Mouse (Mus musculus) liver, embryonic 14.5 days (tissue): ENCODE measurements around the gene Pkp1. TPM values are rescaled to one million over a fixed set of nuclear protein-coding genes. Genes with fewer than 3 reads are reported as not detected.
A peak's percentile ranks its signal among the peaks of the same experiment; 100 is the strongest.

Source experiments
- ATAC-seq: fragments of 200-750 bp; cut with Nextera tagmentation; 2 replicates; pipeline ENCODE4 v1.8.0; 2017; ENCODE audit warnings: moderate number of reproducible peaks, mild to moderate bottlenecking, moderate library complexity; ENCODE audit not compliant: insufficient read depth
- DNase-seq, 3 experiments: peaks; one replicate each; pipeline ENCODE4 v3.0.0-alpha.2; 2012 to 2013; ENCODE audit warnings: low read depth in 3 of 3, low spot score in 3 of 3
- H3K27ac ChIP-seq: fragments of 300-500 bp; sonication (generic); 2 replicates; pipeline ENCODE4 v1.5.1; 2014; ENCODE audit warnings: moderate library complexity, mild to moderate bottlenecking, control low read depth, inconsistent platforms
- H3K27me3 ChIP-seq: fragments of 300-500 bp; sonication (generic); 2 replicates; pipeline ENCODE4 v1.6.1; 2014; ENCODE audit warnings: mild to moderate bottlenecking, low read length, moderate library complexity; ENCODE audit not compliant: control insufficient read depth, insufficient read depth
- H3K36me3 ChIP-seq: fragments of 300-500 bp; sonication (generic); replicated peaks from 2 replicates; pipeline ENCODE4 v1.6.1; 2014; ENCODE audit warnings: low read depth; ENCODE audit not compliant: control insufficient read depth, insufficient read depth
- H3K4me1 ChIP-seq, 2 experiments: fragments of 200-500 bp in 1 of 2; fragments of 300-500 bp in 1 of 2; sonication (generic) in 1 of 2; replicated peaks; 2 replicates each; pipeline ENCODE4 v1.6.1; 2012 to 2014; ENCODE audit warnings: antibody characterized with exemption in 1 of 2, inconsistent platforms in 1 of 2, low read length in 1 of 2; ENCODE audit not compliant: control insufficient read depth in 2 of 2, insufficient read depth in 2 of 2
- H3K4me2 ChIP-seq: fragments of 300-500 bp; sonication (generic); 2 replicates; pipeline ENCODE4 v1.6.1; 2014; ENCODE audit warnings: low read depth, mild to moderate bottlenecking, control low read depth, moderate library complexity
- H3K4me3 ChIP-seq, 2 experiments: fragments of 200-500 bp in 1 of 2; fragments of 300-500 bp in 1 of 2; sonication (generic) in 1 of 2; 2 replicates each; pipeline ENCODE4 v1.5.1; 2012 to 2014; ENCODE audit warnings: low read depth in 2 of 2, low read length in 2 of 2, mild to moderate bottlenecking in 2 of 2, control low read depth in 1 of 2, inconsistent platforms in 1 of 2, moderate library complexity in 1 of 2; ENCODE audit not compliant: insufficient read depth in 1 of 2
- H3K9ac ChIP-seq: fragments of 300-500 bp; sonication (generic); replicated peaks from 2 replicates; pipeline ENCODE4 v1.6.1; 2014; ENCODE audit warnings: mild to moderate bottlenecking, control low read depth, moderate library complexity
- H3K9me3 ChIP-seq: fragments of 300-500 bp; sonication (generic); 2 replicates; pipeline ENCODE4 v1.6.1; 2016; ENCODE audit warnings: low read length, mixed read lengths; ENCODE audit not compliant: control insufficient read depth
- CTCF ChIP-seq: IDR thresholded peaks from 2 replicates; pipeline ENCODE4 v1.5.1; 2016; ENCODE audit warnings: antibody characterized with exemption, low read depth, control low read depth
- EP300 ChIP-seq: IDR thresholded peaks from 2 replicates; pipeline ENCODE4 v1.6.1; 2016; ENCODE audit warnings: antibody characterized with exemption, low read depth
- WGBS: fragments of 180-500 bp; shearing (Covaris S2); extraction: QIAGEN DNeasy Blood & Tissue Kit; methylation state at CpG from one replicate; pipeline ENCODE4 v1.1.7; 2014; ENCODE audit not compliant: insufficient replicate concordance; 5-methylcytosine and 5-hydroxymethylcytosine counted together
- polyA plus RNA-seq, 2 experiments: library from polyadenylated mRNA; depleted of rRNA in 1 of 2; stranded (reverse) in 1 of 2; unstranded in 1 of 2; fragments of >200 nt; fragmentation: Nextera tagmentation in 1 of 2; extraction: Ambion mirVana in 1 of 2; gene quantifications; 2 replicates each; pipeline versions ENCODE4 v1.2.1 to v1.2.3; 2012 to 2014

The Pkp1 gene
- 0.01 and 0.02 TPM in 2 replicates for polyA plus RNA-seq (2012; rRNA removed)
- polyA plus RNA-seq (2014; fragmentation: Nextera tagmentation; extraction: Ambion mirVana): not detected in 2 replicates

DNA sequence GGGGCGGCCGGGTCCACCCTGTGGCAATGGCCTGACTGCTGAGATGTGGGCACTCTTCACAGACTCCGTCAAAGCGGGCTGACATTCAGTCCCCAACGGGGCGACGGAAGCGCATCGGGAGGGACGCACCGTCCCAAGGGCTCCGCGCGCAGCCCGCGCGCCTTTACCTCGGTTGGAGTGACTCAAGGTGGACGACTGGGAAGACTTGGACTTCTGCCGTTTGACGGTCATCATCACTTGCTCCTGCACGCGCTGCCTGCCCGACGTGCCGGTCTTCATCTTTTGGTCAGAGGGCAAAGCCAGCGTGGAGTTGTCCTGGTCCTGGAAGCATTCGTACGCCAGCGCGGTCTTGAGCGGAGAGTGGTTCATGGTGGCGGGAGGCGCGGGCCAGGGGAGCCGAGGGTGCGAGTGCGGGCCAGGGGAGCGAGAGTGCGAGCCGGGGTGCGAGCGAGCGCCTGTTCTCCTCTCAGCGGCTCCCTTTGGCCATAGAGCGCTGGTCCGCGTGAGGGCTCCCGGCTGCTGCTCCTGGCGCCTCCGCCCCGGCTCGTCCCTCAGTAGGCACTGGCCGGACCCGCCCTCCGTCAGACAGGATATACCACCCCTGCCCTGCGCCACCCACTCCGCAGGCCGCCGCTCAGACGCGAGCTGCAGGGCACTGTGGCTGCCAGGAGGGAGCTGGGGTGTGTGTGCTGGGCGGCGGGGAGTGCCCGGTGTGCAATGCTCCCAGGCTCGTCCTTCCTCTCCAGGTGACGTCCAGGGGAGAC is at the start of gene Pkp1:
Pkp1 (minus strand) TSS at position 564 of the 764 bp plus-strand sequence.
- Histone ChIP-seq H3K27ac (no peak within 1 kb of the TSS), H3K4me2 (no peak within 1 kb of the TSS), H3K27me3 (peaks cover 92% of the 10 kb centered on the region), H3K9ac (no peak within 1 kb of the TSS), H3K9me3 (no peaks in the 10 kb centered on the region), H3K4me3 (no peak within 1 kb of the TSS), H3K4me1 (no peaks in the 10 kb centered on the region), H3K36me3 (no peaks in the 10 kb centered on the region)
- 1% methylated on average over 67 of the region's 67 CpGs for WGBS
- DNase-seq (no peak), ATAC-seq (no peak)
- TF ChIP-seq CTCF (no peak), EP300 (no peak)

DNA sequence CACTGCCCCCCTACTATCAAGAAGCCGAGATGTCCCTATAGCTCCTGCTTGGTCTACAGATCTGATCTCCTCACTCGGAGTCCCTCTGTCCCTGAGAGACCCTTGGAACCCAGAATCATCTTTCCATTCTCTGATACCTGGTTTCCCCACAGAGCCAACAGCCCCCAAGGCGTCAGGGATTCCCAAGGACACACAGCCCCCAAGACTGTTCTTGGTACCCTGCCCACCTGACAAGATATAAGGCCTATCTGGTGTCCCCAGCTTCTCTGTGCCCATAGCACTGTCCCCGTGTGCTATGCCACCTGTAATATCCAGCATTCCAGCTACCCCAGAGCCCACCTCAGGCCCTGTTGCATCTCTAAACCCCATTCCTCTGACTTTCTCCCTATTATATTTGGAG is 48.7 kb upstream of the Pkp1 start:
- WGBS: 41% methylated on average over 4 of the region's 4 CpGs

DNA sequence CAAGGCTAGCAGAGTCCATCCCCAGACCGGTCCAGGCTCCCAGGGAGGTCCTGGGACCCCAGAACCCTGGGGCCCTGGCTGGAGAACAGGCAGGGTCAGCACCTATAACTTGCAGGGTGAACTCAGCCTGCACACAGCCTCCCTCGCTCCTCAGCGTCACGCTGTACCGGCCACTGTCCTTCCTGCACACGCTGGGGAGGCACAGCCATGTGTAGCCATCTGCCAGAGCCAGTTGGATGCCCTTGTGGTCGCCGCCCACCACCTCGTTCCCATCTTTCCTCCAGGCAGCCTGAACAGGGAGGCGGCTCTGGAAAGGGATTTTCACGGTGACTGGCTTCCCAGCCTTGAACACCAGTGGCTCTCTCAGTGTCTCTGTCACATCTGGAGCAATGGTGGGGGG is 45.6 kb upstream of the Pkp1 start:
- no peak for ATAC-seq
- Histone ChIP-seq H3K9me3 (no peaks in the 10 kb centered on the region), H3K27me3 (peaks cover 3% of the 10 kb centered on the region; the same call in 1 of the 2 replicates), H3K27ac (no peak overlapping the region), H3K9ac (no peak overlapping the region), H3K4me3 (no peak overlapping the region), H3K4me2 (no peak overlapping the region), H3K36me3 (no peaks in the 10 kb centered on the region), H3K4me1 (no peaks in the 10 kb centered on the region)
- TF ChIP-seq EP300 (no peak), CTCF (no peak)
- 59% methylated on average over 11 of the region's 11 CpGs for WGBS
- no peak for DNase-seq

More for the DNA sequence above, 48.7 kb upstream of the Pkp1 start:
- TF ChIP-seq CTCF (no peak), EP300 (no peak)
- Histone ChIP-seq H3K9ac (no peak overlapping the region), H3K4me3 (no peak overlapping the region), H3K27me3 (peaks cover 3% of the 10 kb centered on the region; the same call in 1 of the 2 replicates), H3K9me3 (no peaks in the 10 kb centered on the region), H3K4me2 (no peak overlapping the region), H3K4me1 (no peaks in the 10 kb centered on the region), H3K36me3 (no peaks in the 10 kb centered on the region), H3K27ac (no peak overlapping the region)
- ATAC-seq: no peak
- DNase-seq: no peak

DNA sequence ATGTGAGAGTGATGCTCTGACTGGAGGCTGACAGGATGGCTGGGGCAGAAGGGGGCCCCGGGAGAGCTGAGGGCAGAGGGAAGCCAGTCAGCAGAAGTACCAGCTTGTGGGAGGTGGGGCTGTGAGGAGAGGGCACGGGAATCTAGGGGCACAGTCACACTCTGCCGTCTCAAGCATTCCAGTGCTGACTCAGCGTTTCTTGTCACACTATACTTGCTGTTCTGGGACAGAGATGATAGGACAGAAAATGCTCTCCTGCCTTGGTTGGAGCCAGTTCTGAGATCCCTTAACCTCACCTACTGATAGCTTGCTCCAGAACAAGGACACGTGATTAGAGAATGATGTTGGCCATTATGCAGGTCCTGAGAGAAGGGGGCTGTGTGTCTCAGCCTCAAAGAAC is 44.2 kb upstream of the Pkp1 start:
- 37% methylated on average over 5 of the region's 5 CpGs for WGBS
- Histone ChIP-seq H3K9ac (no peak overlapping the region), H3K4me3 (no peak overlapping the region), H3K27me3 (peaks cover 3% of the 10 kb centered on the region; the same call in 1 of the 2 replicates), H3K4me2 (no peak overlapping the region), H3K27ac (no peak overlapping the region), H3K4me1 (no peaks in the 10 kb centered on the region), H3K36me3 (no peaks in the 10 kb centered on the region), H3K9me3 (no peaks in the 10 kb centered on the region)
- DNase-seq (no peak), ATAC-seq (no peak)
- TF ChIP-seq CTCF (no peak), EP300 (no peak)

DNA sequence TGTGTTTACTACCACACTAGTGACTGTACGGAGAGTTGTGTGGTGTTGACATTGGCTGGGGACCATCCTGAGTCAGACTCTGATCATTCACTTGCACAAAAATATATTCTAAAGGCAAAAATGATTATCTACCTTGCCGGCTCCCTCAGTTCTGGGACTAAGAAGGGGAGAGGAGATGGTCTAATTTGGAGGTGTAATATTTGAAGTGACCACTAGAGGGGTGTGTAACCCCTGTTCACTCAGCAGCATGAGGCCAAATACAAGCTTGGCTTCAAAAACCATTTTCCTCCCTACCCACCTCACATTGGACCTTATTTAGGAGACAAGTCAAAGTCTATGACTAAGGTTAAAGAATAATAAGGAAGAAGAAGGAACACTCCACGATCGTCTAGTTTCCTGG is 39.5 kb upstream of the Pkp1 start:
- H3K36me3 ChIP-seq: no peaks in the 10 kb centered on the region
- no peaks in the 10 kb centered on the region; the same call in 1 of the 2 replicates for H3K27me3 ChIP-seq
- ATAC-seq (no peak), DNase-seq (peak in 1 of 3 experiments; percentile 40)
- no peak overlapping the region for H3K9ac ChIP-seq
- H3K4me3 ChIP-seq: no peak overlapping the region
- no peaks in the 10 kb centered on the region for H3K4me1 ChIP-seq
- H3K27ac ChIP-seq: no peak overlapping the region
- no peak overlapping the region for H3K4me2 ChIP-seq
- H3K9me3 ChIP-seq: no peaks in the 10 kb centered on the region
- TF ChIP-seq EP300: no peak
- TF ChIP-seq CTCF: peak; percentile 77
- 29% methylated on average over 4 of the region's 4 CpGs for WGBS
